Mouse (Mus musculus) left cerebral cortex, adult 8-10 months (tissue): ENCODE data around the gene Myh6. TPM values are rescaled to one million over a fixed set of nuclear protein-coding genes. Genes with fewer than 3 reads are reported as not detected.
"Not testable (repeated sequence)": the region's sequence is repeated elsewhere in the genome, so short reads cannot be mapped to it uniquely, and the experiment has no call there.

ENCODE experiments used
- DNase-seq, 2 experiments: peaks; one replicate each; pipeline ENCODE4 v3.0.0; 2022; ENCODE audit warnings: low spot score in 2 of 2
- total RNA-seq, 4 experiments: library from RNA; stranded (reverse); gene quantifications; 2 replicates each; pipeline ENCODE4 v1.2.4; 2022

Gene Myh6
- 1 to 10 TPM; 5.3 to 9.9 (median 7.7) TPM for total RNA-seq

GRCm38 (mm10) chr14:54966320-54966977 lies at the start of gene Myh6:
Gene Myh6, minus strand, starts transcription at chr14:54966927.
- no peak for DNase-seq

- DNase-seq, result no peak
These were observed 49.0 kb upstream of the Myh6 start for GRCm38 (mm10) chr14:55015767-55016111.

GRCm38 (mm10) chr14:55014991-55015766 lies 48.5 kb upstream of the Myh6 start, which contains the start of gene Ngdn:
Gene Ngdn, plus strand, starts transcription at chr14:55015454.
- peak; percentile 99 to 100 for DNase-seq

- DNase-seq, result peak in 1 of 2 experiments; percentile 63
These were observed 47.9 kb upstream of the Myh6 start for GRCm38 (mm10) chr14:55014591-55014990.

- no peak for DNase-seq
These were observed 44.4 kb upstream of the Myh6 start for GRCm38 (mm10) chr14:55011116-55011515.

GRCm38 (mm10) chr14:55008417-55008816 lies 41.7 kb upstream of the Myh6 start:
- DNase-seq, result no peak

GRCm38 (mm10) chr14:55007120-55007908 lies 40.6 kb upstream of the Myh6 start:
- DNase-seq, result no peak

GRCm38 (mm10) chr14:55006541-55006940 lies 39.8 kb upstream of the Myh6 start:
- DNase-seq, result no peak

- DNase-seq, result no peak
These were observed 39.2 kb upstream of the Myh6 start for GRCm38 (mm10) chr14:55005967-55006366.

GRCm38 (mm10) chr14:55005506-55005905 lies 38.8 kb upstream of the Myh6 start:
- DNase-seq, result no peak

GRCm38 (mm10) chr14:55003878-55004855 lies 37.4 kb upstream of the Myh6 start:
- peak in 1 of 2 experiments; percentile 37 for DNase-seq

- no peak for DNase-seq
These were observed 36.0 kb upstream of the Myh6 start for GRCm38 (mm10) chr14:55002687-55003120.

- DNase-seq, result no peak
These were observed 35.4 kb upstream of the Myh6 start for GRCm38 (mm10) chr14:55001938-55002686.

- DNase-seq, result no peak
These were observed 34.7 kb upstream of the Myh6 start for GRCm38 (mm10) chr14:55001446-55001845.

- no peak for DNase-seq
These were observed 34.1 kb upstream of the Myh6 start for GRCm38 (mm10) chr14:55000814-55001213.

- not testable (repeated sequence) for DNase-seq
These were observed 33.1 kb upstream of the Myh6 start for GRCm38 (mm10) chr14:54999868-55000267.

GRCm38 (mm10) chr14:54998680-54999079 lies 32.0 kb upstream of the Myh6 start:
- DNase-seq, result no peak

GRCm38 (mm10) chr14:54997297-54997696 lies 30.6 kb upstream of the Myh6 start:
- no peak for DNase-seq

GRCm38 (mm10) chr14:54996793-54997192 lies 30.1 kb upstream of the Myh6 start:
- DNase-seq, result no peak
